Mouse (Mus musculus): ENCODE measurements around the gene Gtf3a. TPM values are rescaled to one million over a fixed set of nuclear protein-coding genes. Genes with fewer than 3 reads are reported as not detected.

The Gtf3a gene
- polyA plus RNA-seq, 1 experiment from 2014 or later: 99.7 TPM

DNA sequence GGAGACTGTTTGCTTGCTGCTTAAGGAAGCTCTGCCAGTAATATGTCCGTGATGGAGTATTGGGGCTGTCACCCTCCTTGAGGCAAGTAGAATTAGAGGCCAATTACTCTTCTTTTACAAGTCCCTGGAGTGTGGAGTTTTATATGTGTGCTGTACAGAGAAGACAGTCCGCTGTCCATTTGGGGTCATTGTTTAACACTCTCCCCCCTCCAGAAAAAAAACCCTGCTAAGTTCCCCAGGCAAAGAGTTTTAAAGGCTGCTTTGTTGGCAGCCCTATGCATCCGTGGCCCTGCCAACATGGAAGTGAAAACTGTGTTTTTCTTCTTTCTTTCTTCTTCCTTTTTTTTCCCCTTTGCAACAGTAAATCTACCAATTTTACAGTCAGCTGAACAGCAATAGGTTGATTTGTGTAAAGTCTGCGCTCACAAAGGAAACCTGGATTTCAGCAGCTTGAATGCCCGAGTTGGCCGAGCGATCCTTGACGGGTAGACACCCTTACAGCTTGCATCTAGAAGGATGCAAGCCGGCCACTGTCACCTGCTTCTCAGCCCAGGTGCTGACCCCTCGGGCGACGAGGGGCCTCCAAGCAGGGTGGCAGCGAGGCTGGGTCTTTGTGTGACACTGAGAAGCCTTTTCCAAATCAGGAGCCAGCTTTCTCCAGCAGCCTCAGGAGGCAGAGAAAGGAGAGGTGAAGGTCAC is 20.4 kb downstream of the Gtf3a start:
- 10% methylated on average over 13 of the region's 13 CpGs for WGBS
- ATAC-seq: peak; percentile 44; the same call in 1 of the 2 replicates
- Histone ChIP-seq H3K9me3 (replicated peaks; ENCODE audit: control insufficient read depth, low read length) (no peaks in the 10 kb centered on the region), H3K27ac (ENCODE audit: low read depth, low read length) (no peak overlapping the region), H3K4me3 (ENCODE audit: low read depth, low read length) (no peak overlapping the region), H3K36me3 (ENCODE audit: control insufficient read depth, insufficient read depth, low read length) (no peaks in the 10 kb centered on the region), H3K9ac (ENCODE audit: low read length) (peak overlapping the region; percentile 35; the same call in 1 of the 2 replicates), H3K4me1 (ENCODE audit: control insufficient read depth, insufficient read depth, low read length) (0 out of 2 replicates have a peak, but pooled peaks cover 5% of the 10 kb centered on the region), H3K27me3 (replicated peaks; ENCODE audit: control insufficient read depth, insufficient read depth, low read length) (peaks cover 4% of the 10 kb centered on the region; the same call in 1 of the 2 replicates), H3K4me2 (ENCODE audit: low read length) (peak overlapping the region; percentile 20; the same call in 1 of the 2 replicates)
- DNase-seq (ENCODE audit: low spot score): peak; percentile 70

DNA sequence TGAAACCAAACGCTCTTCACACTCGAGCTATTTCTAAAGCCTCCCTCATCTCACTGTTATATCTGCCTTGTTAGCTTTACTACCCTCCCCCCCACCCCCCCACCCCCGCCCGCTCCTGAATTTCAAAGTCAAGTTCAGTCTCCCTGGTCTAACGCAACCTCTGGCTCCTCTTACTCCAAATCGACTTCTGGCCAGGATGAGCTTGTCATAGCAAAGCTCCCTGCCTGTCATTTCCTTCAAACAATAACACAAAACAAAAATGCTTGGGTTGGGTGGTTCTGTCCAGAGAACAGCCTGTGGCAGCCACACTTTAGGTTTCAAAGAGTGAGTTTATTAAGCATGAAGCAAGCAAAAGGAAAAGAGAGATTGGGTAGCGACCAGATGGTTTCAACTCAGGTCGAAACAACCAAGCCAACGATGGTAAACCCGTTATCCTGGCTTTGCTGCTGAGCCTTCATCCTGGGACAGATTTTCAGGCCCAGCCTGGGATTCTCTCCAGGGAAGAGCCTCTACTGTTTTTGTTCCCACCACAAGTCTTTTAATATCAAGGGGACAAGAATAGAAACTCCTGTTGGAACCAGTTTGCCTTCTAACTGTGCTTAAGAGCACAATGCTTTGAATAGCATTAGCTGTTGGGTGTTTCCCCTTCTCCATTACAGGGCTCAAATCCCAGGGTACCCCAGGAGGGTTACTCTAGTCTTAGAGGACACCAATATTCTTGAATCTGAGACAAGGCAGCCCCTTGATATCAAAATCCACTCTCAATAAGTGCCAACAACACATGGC is 23.5 kb downstream of the Gtf3a start:
- Histone ChIP-seq H3K36me3 (ENCODE audit: control insufficient read depth, insufficient read depth, low read length) (no peaks in the 10 kb centered on the region), H3K4me2 (ENCODE audit: low read length) (no peak overlapping the region), H3K4me3 (ENCODE audit: low read depth, low read length) (no peak overlapping the region), H3K27me3 (replicated peaks; ENCODE audit: control insufficient read depth, insufficient read depth, low read length) (peaks cover 4% of the 10 kb centered on the region; the same call in 1 of the 2 replicates), H3K9me3 (replicated peaks; ENCODE audit: control insufficient read depth, low read length) (no peaks in the 10 kb centered on the region), H3K4me1 (ENCODE audit: control insufficient read depth, insufficient read depth, low read length) (0 out of 2 replicates have a peak, but pooled peaks cover 5% of the 10 kb centered on the region), H3K27ac (ENCODE audit: low read depth, low read length) (no peak overlapping the region), H3K9ac (ENCODE audit: low read length) (no peak overlapping the region)
- WGBS: 78% methylated on average over 10 of the region's 10 CpGs
- DNase-seq (ENCODE audit: low spot score) (no peak), ATAC-seq (no peak)

DNA sequence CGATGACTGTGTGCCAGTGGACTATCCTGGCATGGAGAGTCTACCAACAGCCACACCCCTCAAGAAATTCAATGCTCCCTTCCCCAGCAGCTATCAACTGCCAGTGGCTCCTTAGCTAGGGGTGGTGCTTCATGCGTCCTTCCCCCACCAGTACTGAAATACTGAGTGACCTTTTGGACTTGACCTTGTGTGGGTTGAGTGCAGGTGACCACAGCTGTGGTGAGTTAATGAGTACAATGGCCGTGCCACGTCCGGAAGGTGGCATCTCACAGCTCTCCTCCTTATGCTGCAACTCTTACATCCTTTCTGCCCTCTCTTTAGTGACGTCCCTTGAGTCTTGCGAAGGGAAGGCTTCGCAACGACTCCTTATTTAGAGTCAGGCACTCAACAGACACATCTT is 24.9 kb downstream of the Gtf3a start:
- Histone ChIP-seq H3K36me3 (ENCODE audit: control insufficient read depth, insufficient read depth, low read length) (no peaks in the 10 kb centered on the region), H3K9me3 (replicated peaks; ENCODE audit: control insufficient read depth, low read length) (no peaks in the 10 kb centered on the region), H3K4me3 (ENCODE audit: low read depth, low read length) (no peak overlapping the region), H3K27ac (ENCODE audit: low read depth, low read length) (no peak overlapping the region), H3K9ac (ENCODE audit: low read length) (no peak overlapping the region), H3K4me2 (ENCODE audit: low read length) (no peak overlapping the region), H3K4me1 (ENCODE audit: control insufficient read depth, insufficient read depth, low read length) (0 out of 2 replicates have a peak, but pooled peaks cover 5% of the 10 kb centered on the region), H3K27me3 (replicated peaks; ENCODE audit: control insufficient read depth, insufficient read depth, low read length) (peaks cover 4% of the 10 kb centered on the region; the same call in 1 of the 2 replicates)
- no peak for ATAC-seq
- WGBS: 93% methylated on average over 9 of the region's 9 CpGs
- DNase-seq (ENCODE audit: low spot score): no peak

DNA sequence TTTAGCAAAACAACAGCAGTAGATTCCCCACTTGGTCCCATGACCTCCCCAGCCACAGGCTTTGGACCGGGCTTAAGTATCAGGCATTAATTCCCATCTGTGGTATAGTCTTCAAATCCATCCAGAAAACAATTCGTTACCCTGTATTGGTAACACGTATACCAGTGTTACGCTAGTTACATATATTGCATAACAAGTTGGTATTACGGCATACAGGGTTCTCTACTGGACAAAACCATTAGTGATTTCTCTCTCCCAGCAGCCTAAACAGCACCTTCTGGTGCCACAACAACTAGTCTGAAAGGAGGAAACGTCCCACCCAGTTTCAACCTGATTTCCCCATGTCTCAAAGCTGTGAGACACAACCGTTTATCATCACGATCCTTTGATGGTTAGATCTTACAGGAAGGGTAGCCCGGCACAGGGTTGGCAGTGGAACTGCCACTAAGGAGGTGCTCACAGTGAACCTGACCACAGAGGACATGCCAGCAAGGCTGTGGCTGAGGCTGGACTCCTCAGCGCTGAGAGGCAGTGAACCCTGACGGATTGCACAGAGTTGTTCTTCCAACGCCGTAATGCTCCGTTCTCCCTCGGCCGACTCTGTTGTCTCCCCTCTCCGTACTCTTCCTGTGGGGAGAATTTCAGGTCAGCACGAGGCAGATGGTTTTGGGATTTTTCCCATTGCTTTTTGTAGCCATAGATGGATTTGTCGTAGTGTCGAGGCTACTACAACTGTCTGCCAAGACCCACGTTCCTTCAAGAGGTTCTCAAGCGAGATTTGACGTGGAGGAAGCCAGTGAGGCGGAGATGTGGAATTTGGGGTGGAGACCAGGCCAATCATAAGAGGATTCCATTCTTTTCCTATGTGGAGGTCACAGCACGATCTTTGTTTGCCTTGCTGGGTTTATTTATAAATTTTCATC is 25.7 kb downstream of the Gtf3a start:
- 0 out of 2 replicates have a peak, but pooled peaks cover 3% of the 10 kb centered on the region for H3K4me1 ChIP-seq (ENCODE audit: control insufficient read depth, insufficient read depth, low read length)
- H3K4me2 ChIP-seq (ENCODE audit: low read length): no peak overlapping the region
- H3K9ac ChIP-seq (ENCODE audit: low read length): no peak overlapping the region
- H3K36me3 ChIP-seq (ENCODE audit: control insufficient read depth, insufficient read depth, low read length): no peaks in the 10 kb centered on the region
- no peak overlapping the region for H3K4me3 ChIP-seq (ENCODE audit: low read depth, low read length)
- WGBS: 86% methylated on average over 25 of the region's 25 CpGs
- peaks cover 4% of the 10 kb centered on the region; the same call in 1 of the 2 replicates for H3K27me3 ChIP-seq (replicated peaks; ENCODE audit: control insufficient read depth, insufficient read depth, low read length)
- no peaks in the 10 kb centered on the region for H3K9me3 ChIP-seq (replicated peaks; ENCODE audit: control insufficient read depth, low read length)
- ATAC-seq: no peak
- no peak overlapping the region for H3K27ac ChIP-seq (ENCODE audit: low read depth, low read length)
- DNase-seq (ENCODE audit: low spot score): no peak

DNA sequence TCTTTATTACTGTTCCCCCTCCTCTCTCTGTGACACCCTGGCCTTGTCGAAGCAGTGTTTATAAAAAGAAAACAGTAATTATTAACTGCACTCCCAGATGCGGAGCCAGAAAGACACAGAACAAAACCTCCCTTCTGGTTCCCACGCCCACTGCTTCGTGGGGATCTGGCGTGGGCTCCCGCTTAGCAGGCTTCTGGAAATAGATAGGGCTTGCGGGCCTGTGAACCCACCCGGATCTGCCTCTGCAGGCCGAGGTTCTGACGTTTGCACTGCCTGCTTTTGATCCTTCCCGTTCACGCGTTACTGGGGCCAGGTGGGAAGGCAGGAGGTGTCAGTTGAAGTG is 26.3 kb downstream of the Gtf3a start:
- ATAC-seq: no peak
- no peak for DNase-seq (ENCODE audit: low spot score)
- peaks cover 4% of the 10 kb centered on the region; the same call in 1 of the 2 replicates for H3K27me3 ChIP-seq (replicated peaks; ENCODE audit: control insufficient read depth, insufficient read depth, low read length)
- H3K27ac ChIP-seq (ENCODE audit: low read depth, low read length): no peak overlapping the region
- H3K4me2 ChIP-seq (ENCODE audit: low read length): no peak overlapping the region
- H3K9ac ChIP-seq (ENCODE audit: low read length): no peak overlapping the region
- WGBS: 70% methylated on average over 13 of the region's 13 CpGs
- no peaks in the 10 kb centered on the region for H3K36me3 ChIP-seq (ENCODE audit: control insufficient read depth, insufficient read depth, low read length)
- no peaks in the 10 kb centered on the region for H3K4me1 ChIP-seq (ENCODE audit: control insufficient read depth, insufficient read depth, low read length)
- H3K4me3 ChIP-seq (ENCODE audit: low read depth, low read length): no peak overlapping the region
- H3K9me3 ChIP-seq (replicated peaks; ENCODE audit: control insufficient read depth, low read length): no peaks in the 10 kb centered on the region

DNA sequence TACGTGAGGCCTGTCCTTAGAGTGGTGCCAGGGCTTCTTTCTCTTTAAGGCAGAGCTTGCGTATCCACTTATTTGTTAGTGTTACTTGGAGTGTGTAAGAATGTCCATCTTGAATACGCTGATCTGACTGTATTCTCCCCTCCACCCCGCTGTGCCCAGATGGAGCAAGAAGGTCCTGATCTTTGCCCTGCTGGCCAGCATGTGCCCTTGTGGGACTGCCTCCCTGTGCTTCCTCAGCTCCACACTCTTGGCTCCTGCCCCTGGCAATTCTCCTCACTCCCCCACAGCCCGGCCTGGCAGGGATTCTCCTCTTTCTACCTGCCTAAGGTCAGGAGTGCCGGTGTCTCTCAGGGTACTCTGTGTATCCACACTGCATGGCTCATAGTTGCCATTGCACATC is 32.9 kb downstream of the Gtf3a start:
- H3K4me3 ChIP-seq (ENCODE audit: low read depth, low read length): no peak overlapping the region
- H3K9ac ChIP-seq (ENCODE audit: low read length): no peak overlapping the region
- no peak for ATAC-seq
- H3K4me1 ChIP-seq (ENCODE audit: control insufficient read depth, insufficient read depth, low read length): peaks cover 2% of the 10 kb centered on the region; the same call in 1 of the 2 replicates
- no peak overlapping the region for H3K4me2 ChIP-seq (ENCODE audit: low read length)
- no peak overlapping the region for H3K27ac ChIP-seq (ENCODE audit: low read depth, low read length)
- WGBS: 83% methylated on average over 6 of the region's 6 CpGs
- DNase-seq (ENCODE audit: low spot score): no peak
- no peaks in the 10 kb centered on the region for H3K36me3 ChIP-seq (ENCODE audit: control insufficient read depth, insufficient read depth, low read length)
- 0 out of 2 replicates have a peak, but pooled peaks cover 6% of the 10 kb centered on the region for H3K27me3 ChIP-seq (replicated peaks; ENCODE audit: control insufficient read depth, insufficient read depth, low read length)
- H3K9me3 ChIP-seq (replicated peaks; ENCODE audit: control insufficient read depth, low read length): no peaks in the 10 kb centered on the region

DNA sequence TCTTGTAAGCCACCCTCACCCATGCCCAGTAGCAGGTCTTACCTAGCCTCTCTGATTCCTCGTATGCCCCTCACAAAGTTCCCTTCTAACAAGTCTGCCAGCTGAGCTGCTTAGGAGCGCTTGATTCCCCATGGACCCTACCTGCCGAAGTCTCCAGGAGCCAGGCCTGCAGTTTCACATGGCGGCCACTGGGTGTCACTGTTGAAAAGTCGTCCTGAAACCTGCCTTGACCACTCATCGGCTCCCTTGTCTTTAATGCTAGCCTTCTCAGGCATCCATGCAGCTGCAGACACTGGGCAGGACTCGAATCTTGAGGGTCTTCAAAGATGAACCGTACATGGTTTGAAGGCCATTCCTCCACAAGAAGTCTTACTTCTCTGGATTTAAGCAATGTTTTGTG is 34.8 kb downstream of the Gtf3a start:
- H3K27me3 ChIP-seq (replicated peaks; ENCODE audit: control insufficient read depth, insufficient read depth, low read length): 0 out of 2 replicates have a peak, but pooled peaks cover 6% of the 10 kb centered on the region

DNA sequence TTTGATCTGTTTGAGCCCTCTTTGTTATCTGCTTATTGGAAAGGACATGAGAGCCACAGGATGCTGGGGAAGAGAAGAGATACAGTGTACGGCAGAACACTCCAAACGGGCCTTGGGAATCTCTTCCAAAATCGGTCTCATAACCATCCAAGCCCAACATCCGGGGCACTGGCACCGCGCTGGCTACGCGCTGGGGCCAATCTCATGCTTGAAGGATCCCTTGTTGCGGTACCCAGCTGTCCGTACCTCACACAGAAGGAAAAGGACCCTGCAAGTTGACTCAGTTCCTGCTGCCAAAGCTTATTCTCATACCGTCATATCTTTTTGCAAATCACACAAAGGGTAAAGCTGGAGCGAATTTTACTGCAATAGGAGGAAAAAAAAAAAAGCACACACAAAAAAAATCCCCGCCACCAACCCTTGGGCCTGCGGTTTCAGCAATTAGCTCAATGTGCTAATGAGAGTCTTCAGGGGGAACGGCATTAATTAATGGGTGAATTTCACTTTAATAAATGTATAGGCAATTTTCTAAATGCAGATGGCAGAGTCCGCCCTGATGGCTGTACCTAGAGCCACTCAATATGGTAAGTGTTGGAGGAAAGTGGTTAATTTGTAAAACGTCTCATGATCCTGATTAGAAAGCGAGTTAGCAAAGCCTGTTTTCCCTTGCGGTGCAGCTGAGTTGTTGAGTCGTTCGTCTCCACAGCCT is 37.4 kb downstream of the Gtf3a start:
- Histone ChIP-seq H3K27ac (ENCODE audit: low read depth, low read length) (peak overlapping the region; percentile 59), H3K36me3 (ENCODE audit: control insufficient read depth, insufficient read depth, low read length) (no peaks in the 10 kb centered on the region), H3K9ac (ENCODE audit: low read length) (no peak overlapping the region), H3K4me1 (ENCODE audit: control insufficient read depth, insufficient read depth, low read length) (peaks cover 5% of the 10 kb centered on the region; the same call in 1 of the 2 replicates), H3K27me3 (replicated peaks; ENCODE audit: control insufficient read depth, insufficient read depth, low read length) (0 out of 2 replicates have a peak, but pooled peaks cover 6% of the 10 kb centered on the region), H3K9me3 (replicated peaks; ENCODE audit: control insufficient read depth, low read length) (no peaks in the 10 kb centered on the region), H3K4me2 (ENCODE audit: low read length) (peak overlapping the region; percentile 31), H3K4me3 (ENCODE audit: low read depth, low read length) (no peak overlapping the region)
- ATAC-seq: peak; percentile 67
- WGBS: 18% methylated on average over 21 of the region's 21 CpGs
- DNase-seq (ENCODE audit: low spot score): peak; percentile 79

More for the DNA sequence above, 34.8 kb downstream of the Gtf3a start:
- Histone ChIP-seq H3K27ac (ENCODE audit: low read depth, low read length) (no peak overlapping the region), H3K4me3 (ENCODE audit: low read depth, low read length) (no peak overlapping the region), H3K4me1 (ENCODE audit: control insufficient read depth, insufficient read depth, low read length) (peaks cover 5% of the 10 kb centered on the region; the same call in 1 of the 2 replicates), H3K9me3 (replicated peaks; ENCODE audit: control insufficient read depth, low read length) (no peaks in the 10 kb centered on the region), H3K36me3 (ENCODE audit: control insufficient read depth, insufficient read depth, low read length) (no peaks in the 10 kb centered on the region), H3K4me2 (ENCODE audit: low read length) (no peak overlapping the region), H3K9ac (ENCODE audit: low read length) (no peak overlapping the region)
- DNase-seq (ENCODE audit: low spot score) (peak; percentile 74), ATAC-seq (0 out of 2 replicates have a peak, but pooled peaks have one; percentile 16)
- 7% methylated on average over 8 of the region's 8 CpGs for WGBS
